Mouse (Mus musculus) megakaryocyte, embryonic 14.5 days (primary cell): Measurements from ENCODE around the gene Arhgap24. TPM values are rescaled to one million over a fixed set of nuclear protein-coding genes. Genes with fewer than 3 reads are reported as not detected.

Experiments used
- H3K27me3 ChIP-seq: replicated peaks from 2 replicates; pipeline ENCODE3; 2012; ENCODE audit warnings: inconsistent platforms
- H3K36me3 ChIP-seq: replicated peaks from 2 replicates; pipeline ENCODE3; 2012; ENCODE audit warnings: low read length, inconsistent platforms, mixed read lengths
- H3K4me1 ChIP-seq: 2 replicates; pipeline ENCODE4 v1.6.1; 2012; ENCODE audit warnings: inconsistent platforms
- H3K4me3 ChIP-seq: replicated peaks from 2 replicates; pipeline ENCODE3; 2012; ENCODE audit warnings: moderate library complexity, mild to moderate bottlenecking, inconsistent platforms
- H3K9me3 ChIP-seq: 2 replicates; pipeline ENCODE4 v1.6.1; 2012; ENCODE audit warnings: inconsistent platforms
- FLI1 ChIP-seq: IDR thresholded peaks from 2 replicates; pipeline ENCODE4 v1.6.1; 2012; ENCODE audit warnings: low read length, inconsistent platforms, mixed read lengths
- GATA1 ChIP-seq: IDR thresholded peaks from 3 replicates; pipeline ENCODE4 v1.6.1; 2012; ENCODE audit warnings: mixed read lengths, low read length, inconsistent platforms, borderline replicate concordance
- polyA plus RNA-seq: library from polyadenylated mRNA; stranded (reverse); fragments of >175 nt; gene quantifications from 2 replicates; pipeline ENCODE4 v1.2.3, GENCODE M21; 2012; ENCODE audit warnings: low replicate concordance; ENCODE audit not compliant: insufficient read depth

The Arhgap24 gene
- polyA plus RNA-seq, 1 experiment: 1.4 TPM

- TF ChIP-seq FLI1 (no peak), GATA1 (no peak)
- no peaks in the 10 kb centered on the region for H3K4me1 ChIP-seq
These were observed 238.3 kb downstream of the Arhgap24 start for GRCm38 (mm10) chr5:102719368-102719972.

DNA sequence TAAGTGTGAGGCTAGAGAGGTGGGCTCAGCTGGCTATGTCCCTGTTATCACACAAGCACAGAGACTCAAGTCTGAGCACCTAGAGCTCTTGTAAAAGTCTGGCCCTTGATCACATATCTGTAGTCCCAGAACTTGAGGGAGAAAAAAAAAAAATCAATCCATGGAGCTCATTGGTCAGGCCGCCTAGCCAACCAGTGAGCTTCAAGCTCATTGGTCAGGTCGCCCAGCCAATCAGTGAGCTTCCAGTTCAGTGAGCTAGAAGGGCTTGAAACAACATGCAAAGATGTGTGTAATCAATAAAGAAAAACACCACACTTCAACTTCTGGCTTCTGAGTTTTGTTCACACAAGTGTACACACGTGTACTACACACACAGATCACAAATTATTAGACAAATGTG, 242.4 kb downstream of the Arhgap24 start:
- no peaks in the 10 kb centered on the region for H3K36me3 ChIP-seq
- H3K4me1 ChIP-seq: no peaks in the 10 kb centered on the region
- no peaks in the 10 kb centered on the region for H3K27me3 ChIP-seq
- TF ChIP-seq GATA1 (no peak), FLI1 (no peak)
- peaks cover 15% of the 10 kb centered on the region; the same call in 1 of the 2 replicates for H3K9me3 ChIP-seq
- H3K4me3 ChIP-seq: no peak overlapping the region

More at GRCm38 (mm10) chr5:102719368-102719972, 238.3 kb downstream of the Arhgap24 start:
- no peak overlapping the region for H3K4me3 ChIP-seq
- H3K36me3 ChIP-seq: no peaks in the 10 kb centered on the region
- peaks cover 15% of the 10 kb centered on the region; the same call in 1 of the 2 replicates for H3K9me3 ChIP-seq
- H3K27me3 ChIP-seq: no peaks in the 10 kb centered on the region

DNA sequence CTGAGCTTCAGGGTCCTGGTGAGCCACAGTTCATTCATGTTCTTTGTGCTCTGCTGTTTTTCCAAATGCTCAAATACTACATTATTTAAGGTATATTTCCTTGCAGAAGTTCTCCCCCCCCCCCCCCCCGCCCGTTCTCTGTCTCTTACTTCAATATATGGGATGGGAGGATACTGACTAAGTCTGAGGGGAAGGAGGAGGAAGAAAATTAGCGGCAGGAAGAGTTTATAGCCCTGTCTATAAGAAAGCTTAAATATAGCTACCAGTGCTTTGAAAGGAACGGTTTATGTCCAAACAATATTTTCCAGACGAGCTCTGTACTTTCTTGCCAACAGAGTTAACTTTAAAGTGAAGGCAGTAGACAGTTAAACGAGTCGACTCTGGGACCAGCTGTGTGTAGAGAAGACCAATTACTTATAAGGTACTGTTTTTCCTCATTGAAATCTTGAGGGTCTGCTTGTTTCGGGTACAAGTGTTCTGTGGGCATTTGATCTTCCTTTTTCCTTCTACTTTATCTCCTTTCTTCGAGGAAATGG, 243.7 kb downstream of the Arhgap24 start:
- Histone ChIP-seq H3K4me3 (no peak overlapping the region), H3K36me3 (no peaks in the 10 kb centered on the region), H3K4me1 (no peaks in the 10 kb centered on the region), H3K9me3 (peaks cover 15% of the 10 kb centered on the region; the same call in 1 of the 2 replicates), H3K27me3 (no peaks in the 10 kb centered on the region)
- TF ChIP-seq FLI1 (no peak), GATA1 (no peak)

- Histone ChIP-seq H3K4me1 (no peaks in the 10 kb centered on the region), H3K27me3 (no peaks in the 10 kb centered on the region), H3K36me3 (no peaks in the 10 kb centered on the region), H3K9me3 (peaks cover 15% of the 10 kb centered on the region; the same call in 1 of the 2 replicates), H3K4me3 (no peak overlapping the region)
- TF ChIP-seq GATA1 (no peak), FLI1 (no peak)
These were observed 244.2 kb downstream of the Arhgap24 start for GRCm38 (mm10) chr5:102725365-102725764.

GRCm38 (mm10) chr5:102726985-102727384, 245.8 kb downstream of the Arhgap24 start:
- TF ChIP-seq FLI1: no peak
- Histone ChIP-seq H3K27me3 (no peaks in the 10 kb centered on the region), H3K4me1 (no peaks in the 10 kb centered on the region), H3K9me3 (peaks cover 10% of the 10 kb centered on the region; the same call in 1 of the 2 replicates), H3K36me3 (no peaks in the 10 kb centered on the region), H3K4me3 (no peak overlapping the region)

- Histone ChIP-seq H3K27me3 (no peaks in the 10 kb centered on the region), H3K4me1 (no peaks in the 10 kb centered on the region), H3K36me3 (no peaks in the 10 kb centered on the region), H3K4me3 (no peak overlapping the region), H3K9me3 (peaks cover 8% of the 10 kb centered on the region; the same call in 1 of the 2 replicates)
- no peak for TF ChIP-seq FLI1
- no peak for TF ChIP-seq GATA1
These were observed 247.3 kb downstream of the Arhgap24 start for GRCm38 (mm10) chr5:102728531-102728930.

DNA sequence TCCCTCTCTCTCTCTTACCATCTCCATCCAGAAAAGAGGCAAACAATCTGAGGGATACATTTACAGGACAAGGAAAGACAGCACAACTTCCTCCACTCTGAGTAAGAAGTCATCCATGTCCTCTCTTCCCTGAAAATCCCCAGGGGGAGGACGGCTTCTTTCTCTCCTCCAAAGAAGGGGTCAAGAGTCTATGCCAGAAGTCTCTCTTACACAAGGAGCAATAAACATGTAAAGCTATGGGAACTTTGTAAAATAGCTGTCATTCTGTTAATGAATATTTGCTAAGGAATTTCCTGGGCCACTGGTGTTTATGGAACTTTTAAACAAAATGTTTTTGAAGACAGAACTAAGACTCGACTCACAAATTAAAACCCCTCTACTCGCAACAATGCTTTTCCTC, 248.3 kb downstream of the Arhgap24 start:
- no peak overlapping the region for H3K4me3 ChIP-seq
- H3K4me1 ChIP-seq: no peaks in the 10 kb centered on the region
- no peaks in the 10 kb centered on the region for H3K36me3 ChIP-seq
- H3K9me3 ChIP-seq: peaks cover 6% of the 10 kb centered on the region; the same call in 1 of the 2 replicates
- H3K27me3 ChIP-seq: no peaks in the 10 kb centered on the region
- TF ChIP-seq FLI1: no peak
- no peak for TF ChIP-seq GATA1

GRCm38 (mm10) chr5:102736131-102736530, 254.9 kb downstream of the Arhgap24 start:
- H3K9me3 ChIP-seq: peaks cover 19% of the 10 kb centered on the region
- no peak for TF ChIP-seq GATA1
- TF ChIP-seq FLI1: no peak
- no peaks in the 10 kb centered on the region for H3K36me3 ChIP-seq
- no peak overlapping the region for H3K4me3 ChIP-seq
- H3K27me3 ChIP-seq: no peaks in the 10 kb centered on the region
- H3K4me1 ChIP-seq: no peaks in the 10 kb centered on the region

- H3K9me3 ChIP-seq: peaks cover 5% of the 10 kb centered on the region; the same call in 1 of the 2 replicates
- H3K27me3 ChIP-seq: no peaks in the 10 kb centered on the region
- TF ChIP-seq GATA1 (no peak), FLI1 (no peak)
- H3K36me3 ChIP-seq: no peaks in the 10 kb centered on the region
- H3K4me1 ChIP-seq: no peaks in the 10 kb centered on the region
- H3K4me3 ChIP-seq: no peak overlapping the region
These were observed 261.5 kb downstream of the Arhgap24 start for GRCm38 (mm10) chr5:102742554-102743255.

DNA sequence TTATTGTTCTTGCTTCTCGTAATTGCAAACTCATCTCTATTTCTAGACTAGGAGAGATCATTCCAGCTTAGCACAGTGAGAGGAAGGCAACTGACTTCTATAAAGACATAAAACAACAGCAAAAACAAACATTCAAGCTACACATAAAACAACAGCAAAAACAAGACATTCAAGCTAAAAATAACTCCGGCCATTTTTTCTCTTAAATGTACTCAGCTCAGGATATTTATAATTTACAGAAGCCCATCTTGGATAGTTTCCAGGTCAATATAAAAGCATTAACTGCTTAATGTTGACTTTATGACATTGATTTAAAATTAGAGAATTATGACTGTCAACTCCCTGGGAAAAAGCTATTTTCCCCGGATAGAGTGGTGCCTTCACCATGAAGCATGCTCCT, 262.2 kb downstream of the Arhgap24 start:
- Histone ChIP-seq H3K4me1 (no peaks in the 10 kb centered on the region), H3K27me3 (no peaks in the 10 kb centered on the region), H3K9me3 (peaks cover 7% of the 10 kb centered on the region; the same call in 1 of the 2 replicates), H3K4me3 (no peak overlapping the region), H3K36me3 (no peaks in the 10 kb centered on the region)
- no peak for TF ChIP-seq GATA1
- TF ChIP-seq FLI1: no peak
